Mouse (Mus musculus) common myeloid progenitor, adult 5-6 weeks (primary cell): Measurements from ENCODE around the gene Triobp. TPM values are rescaled to one million over a fixed set of nuclear protein-coding genes. Genes with fewer than 3 reads are reported as not detected.
"Not testable (repeated sequence)": the region's sequence is repeated elsewhere in the genome, so short reads cannot be mapped to it uniquely, and the experiment has no call there.

Experiments
- ATAC-seq: replicated peaks from 2 replicates; pipeline ENCODE4 v1.8.0; 2016; ENCODE audit warnings: low read depth, mild to moderate bottlenecking, moderate TSS enrichment, inconsistent platforms; ENCODE audit not compliant: poor library complexity, severe bottlenecking
- total RNA-seq: library from RNA; stranded (forward); fragments of 200-1000, 187-1606 nt; gene quantifications from 2 replicates; pipeline ENCODE4 v1.2.3, GENCODE M21; 2017

Gene Triobp
- total RNA-seq, 1 experiment from 2014 or later, result 25.0 TPM

- no peak for ATAC-seq
Observed at GRCm38 (mm10) chr15:78992925-78993324, 45.4 kb downstream of the Triobp start.

GRCm38 (mm10) chr15:78995916-78996315 lies 48.4 kb downstream of the Triobp start:
- ATAC-seq, result no peak

- ATAC-seq, result peak; percentile 39; the same call in 1 of the 2 replicates
Observed at GRCm38 (mm10) chr15:78996663-78997062, 49.1 kb downstream of the Triobp start.

DNA sequence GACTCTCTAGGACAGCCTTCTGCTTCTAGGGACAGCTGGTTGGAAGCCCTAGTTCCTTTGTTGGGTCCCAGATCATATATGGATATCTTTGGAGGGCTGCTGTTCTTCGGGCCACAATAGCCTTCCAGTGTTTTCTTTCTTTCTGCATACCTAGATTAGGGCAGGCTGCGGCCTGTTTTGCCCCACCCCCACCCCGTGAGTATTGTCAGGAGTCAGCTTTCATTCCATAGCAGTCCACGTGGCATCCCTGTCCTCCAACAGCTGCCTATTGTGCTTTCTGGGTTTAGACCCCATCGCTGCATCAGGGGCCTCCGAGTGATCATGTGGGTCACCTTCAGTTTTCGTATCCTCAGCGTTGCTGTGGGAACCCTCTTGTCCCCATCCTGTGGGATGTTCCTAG lies 50.8 kb downstream of the Triobp start:
- ATAC-seq, result no peak

GRCm38 (mm10) chr15:78999586-78999985 lies 52.1 kb downstream of the Triobp start:
- no peak; the same call in 1 of the 2 replicates for ATAC-seq

DNA sequence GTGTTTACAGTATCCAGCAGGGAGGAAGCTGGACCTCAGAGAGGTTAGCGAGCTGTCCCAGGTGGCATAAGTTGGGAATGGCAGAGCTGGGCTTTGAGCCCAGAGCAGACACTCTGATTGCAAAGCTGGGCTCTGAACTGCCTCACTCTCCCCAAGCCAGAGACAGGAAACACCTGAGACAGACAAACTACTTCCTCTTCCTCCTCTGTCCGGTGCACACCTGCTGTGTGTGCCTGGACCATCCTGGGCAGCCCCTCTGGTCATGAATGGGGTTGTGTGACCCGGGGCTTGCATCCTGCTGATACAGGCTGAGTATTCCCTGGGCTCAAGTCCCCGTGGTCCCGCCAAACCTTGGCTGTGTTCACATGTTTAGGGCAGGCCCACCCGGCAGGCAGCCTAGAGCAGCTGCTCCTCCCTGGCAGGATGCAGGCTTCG lies 52.9 kb downstream of the Triobp start:
- no peak for ATAC-seq

DNA sequence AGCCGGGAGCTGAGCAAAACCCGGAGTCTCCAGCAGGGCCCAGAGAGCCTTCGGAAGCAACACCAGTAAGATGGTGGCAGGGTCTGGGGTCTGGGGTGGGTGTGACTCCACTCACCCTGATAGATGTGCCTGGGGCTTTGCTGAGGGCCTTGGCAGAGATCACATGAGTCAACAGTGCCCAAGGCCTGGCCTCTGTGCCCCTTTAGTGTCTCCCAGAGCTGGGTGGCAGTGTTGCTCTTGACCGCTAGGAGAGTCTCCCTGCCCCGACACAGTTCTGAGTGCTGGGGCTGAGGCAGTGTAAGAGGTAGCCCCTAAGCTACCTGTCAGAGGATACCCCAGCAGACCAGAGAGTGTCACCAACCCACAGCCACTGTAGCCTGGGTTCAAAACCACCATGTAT lies 54.0 kb downstream of the Triobp start:
- no peak for ATAC-seq

- no peak for ATAC-seq
Observed at GRCm38 (mm10) chr15:79002036-79002435, 54.5 kb downstream of the Triobp start.

DNA sequence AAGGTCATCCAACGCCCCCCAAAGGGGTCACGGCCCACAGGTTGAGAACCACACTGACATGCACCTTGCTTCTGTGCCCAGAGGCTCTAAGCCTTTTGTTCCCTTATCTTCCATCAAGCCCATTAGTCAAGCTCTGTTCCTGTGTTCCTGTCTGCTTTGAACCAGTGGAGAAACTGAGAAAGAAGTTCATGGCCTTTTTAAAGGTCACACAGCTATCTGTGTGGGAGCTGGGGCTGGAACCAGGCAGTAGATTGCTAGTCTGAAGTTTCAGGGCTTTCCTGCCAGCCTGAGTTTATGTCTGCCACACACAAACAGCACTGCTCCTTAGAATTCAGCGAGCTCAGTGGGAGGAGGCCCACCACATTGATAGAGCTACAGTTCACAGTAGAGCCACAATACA lies 55.6 kb downstream of the Triobp start:
- ATAC-seq, result no peak

DNA sequence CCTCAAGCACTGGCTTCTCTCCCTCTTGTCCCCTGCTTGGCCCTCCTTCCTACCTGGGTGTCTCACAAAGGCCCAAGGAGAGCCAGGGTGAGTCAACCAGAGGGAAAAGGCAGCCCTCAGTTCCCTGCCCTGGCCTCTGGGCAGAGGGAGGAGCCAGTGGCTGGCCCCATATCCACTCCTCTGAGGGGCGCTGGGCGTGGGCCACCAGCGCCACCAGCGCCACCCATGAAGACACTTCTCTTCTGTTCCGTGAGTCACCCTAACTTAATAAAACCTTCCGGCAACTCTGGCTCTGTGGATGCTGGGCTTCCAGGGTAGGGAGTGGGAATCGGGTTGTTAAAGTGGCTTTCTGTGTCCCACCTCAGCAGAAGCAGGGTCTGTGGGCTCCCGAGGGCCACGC lies 58.1 kb downstream of the Triobp start:
- no peak for ATAC-seq

GRCm38 (mm10) chr15:79006638-79007037 lies 59.1 kb downstream of the Triobp start:
- ATAC-seq, result no peak

GRCm38 (mm10) chr15:79007059-79007458 lies 59.5 kb downstream of the Triobp start:
- no peak for ATAC-seq

GRCm38 (mm10) chr15:79007836-79008235 lies 60.3 kb downstream of the Triobp start:
- ATAC-seq, result not testable (repeated sequence)

DNA sequence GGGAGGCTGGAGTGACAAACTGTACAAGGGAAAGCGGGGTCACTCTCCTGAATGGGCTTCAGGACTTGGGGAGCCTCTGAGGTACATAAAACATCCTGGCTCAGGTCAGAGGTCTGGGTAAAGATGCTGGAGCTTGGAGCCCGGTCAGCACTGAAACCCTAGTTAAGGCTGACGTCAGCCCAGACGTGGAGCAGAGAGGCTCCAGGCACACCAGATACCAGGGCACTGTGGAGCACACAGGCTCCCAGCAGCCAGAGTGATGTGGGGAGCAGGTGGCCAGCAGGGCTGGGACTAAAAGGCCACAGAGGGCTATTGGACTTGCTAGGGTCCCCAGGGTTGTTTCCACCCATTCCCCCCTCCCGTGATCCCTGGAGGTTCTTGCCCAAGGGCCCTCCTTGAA lies 62.2 kb downstream of the Triobp start:
- ATAC-seq, result no peak

GRCm38 (mm10) chr15:79011550-79011949 lies 64.0 kb downstream of the Triobp start:
- no peak for ATAC-seq

DNA sequence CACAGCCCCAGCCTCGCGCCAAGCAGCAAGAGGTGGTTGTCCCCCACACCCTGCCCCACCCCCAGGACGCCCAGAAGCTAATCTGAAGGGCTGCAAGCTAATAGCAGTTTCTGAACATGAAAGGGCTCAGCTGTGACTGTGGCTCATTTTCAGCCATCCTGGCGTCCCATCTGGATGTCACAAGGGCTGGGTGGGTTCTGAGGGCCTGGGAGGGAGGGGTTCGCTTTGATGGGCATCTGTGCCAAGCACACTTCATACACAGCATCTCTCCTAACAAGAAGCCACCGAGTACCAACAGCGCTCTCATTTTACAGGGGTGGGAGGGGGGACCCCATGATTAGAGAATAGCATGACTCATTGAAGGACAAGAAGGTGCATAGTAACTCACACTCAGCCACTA lies 65.9 kb downstream of the Triobp start:
- no peak for ATAC-seq

- ATAC-seq, result no peak
Observed at GRCm38 (mm10) chr15:79018191-79018590, 70.7 kb downstream of the Triobp start.

GRCm38 (mm10) chr15:79018886-79019285 lies 71.4 kb downstream of the Triobp start:
- ATAC-seq, result no peak

- ATAC-seq, result no peak
Observed at GRCm38 (mm10) chr15:79022671-79023230, 75.2 kb downstream of the Triobp start.

- ATAC-seq, result no peak
Observed at GRCm38 (mm10) chr15:79023366-79023765, 75.8 kb downstream of the Triobp start.

DNA sequence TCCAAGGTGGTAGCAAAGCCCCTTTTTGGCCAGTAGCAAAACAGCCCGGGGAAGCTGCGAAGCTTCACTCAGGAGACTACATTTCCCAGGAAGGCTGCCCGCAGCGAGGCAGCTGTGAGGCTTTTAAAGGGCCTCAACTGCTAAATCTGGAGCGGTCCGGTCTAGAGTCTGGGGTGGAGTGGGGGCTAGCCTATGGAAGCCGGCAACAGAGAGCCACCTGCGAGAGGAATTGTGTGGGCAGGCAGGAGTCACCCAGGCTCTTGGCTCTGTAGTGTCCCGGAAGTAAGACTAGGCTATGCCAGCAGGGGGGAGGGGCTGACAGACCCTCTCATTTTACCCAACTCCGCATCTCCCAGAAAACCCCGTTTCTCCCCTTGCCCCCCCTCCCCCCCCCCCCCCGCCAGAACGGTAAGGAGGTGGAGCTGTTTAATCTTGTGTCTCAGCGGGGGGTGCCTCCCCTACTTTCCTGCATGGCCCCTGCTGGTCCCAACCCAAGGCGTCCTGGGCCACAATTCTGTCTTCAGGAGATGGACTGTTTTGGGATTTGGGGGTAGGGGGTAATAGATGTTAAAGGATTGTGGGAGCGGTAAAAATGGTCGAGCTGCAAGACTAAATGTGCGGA lies 78.3 kb downstream of the Triobp start:
- ATAC-seq, result no peak
